Mouse (Mus musculus) liver, adult 2 months (tissue): ENCODE data around the gene Cd164l2.

ENCODE experiments used
- CTCF ChIP-seq: fragments of 200-500 bp; IDR thresholded peaks from 2 replicates; pipeline ENCODE4 v1.5.1; 2011; ENCODE audit warnings: low read depth, low read length, control low read depth
- POLR2A ChIP-seq: fragments of 200-500 bp; IDR thresholded peaks from 2 replicates; pipeline ENCODE4 v1.6.1; 2011; ENCODE audit warnings: low read length, control low read depth; ENCODE audit not compliant: insufficient read depth; ENCODE audit errors: extremely low read depth

DNA sequence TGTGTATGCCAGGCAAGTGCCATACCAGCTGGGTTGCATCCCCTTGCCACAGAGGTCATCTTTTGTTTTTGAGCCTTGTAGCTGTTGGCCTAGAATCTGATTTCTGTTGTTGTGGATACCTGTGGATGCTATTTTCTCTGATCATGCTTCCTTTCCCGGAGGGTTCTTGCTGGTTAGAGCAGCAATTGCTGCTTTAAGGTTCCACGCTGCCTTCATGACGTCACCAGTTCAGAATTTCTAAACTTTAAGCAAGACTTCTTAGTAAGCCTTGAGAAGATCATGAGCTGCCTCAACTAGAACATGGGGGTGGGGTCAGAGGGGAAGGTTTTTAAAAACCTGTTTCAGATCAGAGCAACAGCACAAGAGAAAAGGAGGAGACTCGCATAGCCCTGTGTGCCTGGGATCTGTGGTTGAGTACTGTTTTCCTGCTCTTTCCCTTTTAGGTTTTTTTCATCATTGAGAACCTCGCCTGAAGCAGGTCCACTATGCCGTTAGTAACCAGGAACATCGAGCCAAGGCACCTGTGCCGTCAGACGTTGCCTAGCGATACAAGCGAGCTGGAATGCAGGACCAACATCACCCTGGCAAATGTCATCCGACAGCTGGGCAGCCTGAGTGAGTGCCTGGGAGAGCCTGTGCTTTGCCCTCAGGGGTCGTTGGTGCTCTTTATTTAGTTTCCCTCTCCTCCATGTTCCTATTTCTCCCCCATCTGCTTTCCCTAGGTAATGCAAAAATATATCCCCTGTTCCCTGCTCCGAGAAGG lies 35.8 kb upstream of the Cd164l2 start:
- TF ChIP-seq CTCF (no peak), POLR2A (no peak)
